Mouse (Mus musculus) layer of hippocampus, postnatal 14 days (tissue): ENCODE measurements around the gene Gm27029. TPM values are rescaled to one million over a fixed set of nuclear protein-coding genes. Genes with fewer than 3 reads are reported as not detected.
"Not testable (repeated sequence)": the region's sequence is repeated elsewhere in the genome, so short reads cannot be mapped to it uniquely, and the experiment has no call there.

Source experiments
- DNase-seq, 2 experiments: peaks; one replicate each; pipeline ENCODE4 v3.0.0; 2021 to 2022; ENCODE audit warnings: low spot score in 2 of 2, mixed read lengths in 1 of 2
- total RNA-seq, 2 experiments: library from RNA; stranded (reverse); gene quantifications; 2 replicates each; pipeline ENCODE4 v1.2.3; 2021

Gm27029 gene
- total RNA-seq, 2 experiments from 2014 or later, result 4.8 to 5.7 TPM

DNA sequence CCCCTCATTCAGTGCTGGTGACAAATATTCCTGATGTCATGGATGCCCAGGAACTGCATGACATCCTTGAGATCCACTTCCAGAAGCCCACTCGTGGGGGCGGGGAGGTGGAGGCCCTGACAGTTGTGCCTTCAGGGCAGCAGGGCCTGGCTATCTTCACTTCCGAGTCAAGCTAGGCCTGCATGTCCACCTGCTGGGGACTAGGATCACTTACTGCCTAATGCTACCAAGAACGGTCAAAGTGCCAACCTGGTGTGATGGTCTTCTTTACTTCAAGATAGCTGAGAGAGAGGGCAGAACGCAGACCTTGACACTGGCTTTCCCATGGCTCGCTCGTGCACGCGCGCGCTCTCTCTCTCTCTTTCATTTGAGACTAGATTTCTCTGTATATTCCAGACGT lies 33.6 kb upstream of the Gm27029 start:
- no peak for DNase-seq

DNA sequence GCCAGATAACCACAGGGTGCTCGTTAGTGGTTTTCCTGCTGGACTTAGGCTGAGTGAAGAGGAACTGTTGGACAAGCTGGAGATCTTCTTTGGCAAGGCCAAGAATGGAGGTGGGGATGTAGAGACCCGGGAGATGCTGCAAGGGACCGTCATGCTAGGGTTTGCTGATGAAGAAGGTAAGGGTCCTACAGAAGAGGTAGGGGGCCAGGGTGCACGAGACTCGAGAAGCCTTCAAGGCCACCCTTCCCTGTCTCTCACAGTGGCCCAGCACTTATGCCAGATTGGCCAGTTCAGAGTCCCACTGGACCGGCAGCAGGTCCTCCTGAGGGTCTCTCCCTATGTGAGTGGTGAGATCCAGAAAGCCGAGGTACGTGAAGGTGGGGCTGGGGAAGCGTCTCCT lies 33.0 kb upstream of the Gm27029 start:
- DNase-seq, result no peak

DNA sequence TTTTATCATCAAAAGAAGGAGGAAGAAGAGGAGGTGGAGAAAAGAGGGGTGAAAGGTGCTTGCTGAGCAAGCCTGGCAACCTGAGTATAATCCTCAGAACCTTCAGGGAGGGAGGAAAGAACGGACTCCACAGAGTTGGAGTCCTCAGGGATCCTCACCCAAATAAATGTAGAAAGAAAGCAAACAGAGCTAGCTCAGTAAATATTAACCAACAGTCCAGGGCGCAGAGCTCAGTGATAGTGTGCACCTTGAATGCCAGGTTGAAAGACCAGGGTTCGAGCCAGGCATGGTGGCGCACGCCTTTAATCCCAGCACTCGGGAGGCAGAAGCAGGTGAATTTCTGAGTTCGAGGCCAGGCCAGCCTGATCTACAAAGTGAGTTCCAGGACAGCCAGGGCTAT lies 31.0 kb upstream of the Gm27029 start:
- DNase-seq, result no peak

DNA sequence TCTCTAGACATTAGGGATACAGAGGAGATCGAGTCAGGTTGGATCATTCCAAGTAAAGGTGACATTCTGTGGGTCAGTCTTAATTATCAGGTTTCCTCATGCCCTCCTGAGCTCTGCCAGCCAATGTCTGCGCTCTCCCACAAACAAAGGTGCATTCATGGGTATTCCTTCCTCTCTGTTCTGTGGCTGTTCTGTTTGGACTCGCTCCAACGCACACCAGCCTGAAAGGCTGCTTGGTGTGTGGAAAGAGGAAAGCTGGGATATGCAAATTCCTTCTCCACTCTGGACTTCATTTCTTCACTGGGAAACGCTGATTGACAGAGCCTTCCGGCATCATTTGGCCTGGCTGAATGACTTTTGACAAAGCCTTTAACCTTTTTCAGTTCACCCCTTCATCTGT lies 30.1 kb upstream of the Gm27029 start:
- DNase-seq, result no peak

DNA sequence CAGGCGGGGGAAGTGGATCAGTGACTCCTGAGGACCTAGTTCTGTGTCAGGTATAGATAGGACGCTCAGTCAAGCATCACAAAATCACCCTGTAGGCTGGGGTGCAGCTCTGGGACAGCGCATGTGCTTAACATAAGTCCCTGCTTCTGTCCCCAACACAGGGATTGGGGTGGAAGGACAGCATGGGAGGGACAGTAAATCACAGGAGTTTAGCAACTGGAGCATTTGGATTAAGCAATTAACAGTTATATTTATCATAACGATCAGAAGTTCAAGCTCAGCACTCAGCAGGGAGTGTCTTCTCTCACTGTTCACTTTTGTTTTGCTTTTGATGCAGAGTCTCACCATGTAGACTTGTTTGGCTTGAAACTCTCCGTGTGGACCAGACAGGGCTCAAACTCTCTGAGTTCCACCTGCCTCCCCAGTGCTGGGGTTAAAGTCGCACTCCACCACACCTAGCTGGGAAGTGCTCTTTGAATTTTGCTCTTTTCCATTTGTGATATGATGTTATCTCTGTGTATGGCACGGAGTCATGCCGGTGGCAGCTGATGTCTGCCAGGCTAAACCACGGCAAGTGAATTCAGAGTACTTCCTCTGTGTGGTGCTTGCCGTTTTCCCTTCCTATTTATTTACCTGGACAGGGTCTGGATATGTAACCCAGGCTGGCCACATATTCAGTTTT lies 27.6 kb upstream of the Gm27029 start:
- no peak for DNase-seq

DNA sequence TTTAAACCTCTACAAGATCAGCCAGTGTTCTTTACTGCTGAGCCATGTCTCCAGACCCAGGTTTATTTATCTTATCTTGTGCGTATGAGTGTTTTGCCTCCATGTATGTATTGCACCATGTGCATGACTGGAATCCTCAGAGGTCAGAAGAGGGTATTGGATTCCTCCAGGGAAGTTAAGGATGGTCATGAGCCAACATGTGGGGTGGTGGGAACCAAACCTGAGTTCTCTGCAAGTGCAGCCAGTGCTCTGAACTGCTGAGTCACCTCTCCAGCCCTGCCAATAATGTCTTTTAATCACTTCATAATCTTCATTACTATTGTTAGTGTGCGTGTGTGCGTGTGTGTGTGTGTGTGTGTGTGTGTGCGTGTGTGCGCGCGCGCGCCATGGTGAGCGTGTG lies 26.9 kb upstream of the Gm27029 start:
- DNase-seq, result no peak

DNA sequence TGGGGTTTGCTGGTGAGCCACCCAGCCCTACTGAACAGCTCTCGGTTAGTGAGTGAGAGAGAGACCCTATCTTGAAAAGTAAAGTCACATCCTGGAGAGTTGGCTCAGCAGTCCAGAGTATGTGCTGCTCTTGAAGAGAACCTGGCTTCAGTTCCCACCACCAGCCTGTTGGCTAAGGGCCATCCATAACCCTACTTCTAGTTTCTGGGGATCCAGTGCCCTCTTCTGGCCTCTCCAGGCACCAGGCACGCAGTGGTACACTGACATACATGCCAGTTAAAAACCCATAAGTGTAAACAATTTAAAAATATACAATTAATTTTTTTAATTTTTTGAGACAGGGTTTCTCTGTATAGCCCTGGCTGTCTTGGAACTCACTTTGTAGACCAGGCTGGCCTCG lies 25.8 kb upstream of the Gm27029 start:
- DNase-seq, result no peak

DNA sequence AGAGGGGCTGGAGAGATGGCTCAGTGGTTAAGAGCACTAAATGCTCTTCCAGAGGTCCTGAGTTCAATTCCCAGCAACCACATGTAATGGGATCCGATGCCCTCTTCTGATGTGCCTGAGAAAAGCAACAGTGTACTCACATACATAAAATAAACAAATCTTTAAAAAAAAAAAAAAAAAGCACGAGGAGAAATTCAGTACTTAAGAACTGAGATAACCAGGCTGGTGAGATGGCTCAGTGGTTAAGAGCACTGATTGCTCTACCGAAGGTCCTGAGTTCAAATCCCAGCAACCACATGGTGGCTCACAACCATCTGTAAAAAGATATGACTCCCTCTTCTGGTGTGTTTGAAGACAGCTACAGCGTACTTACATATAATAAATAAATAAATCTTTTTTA lies 25.0 kb upstream of the Gm27029 start:
- not testable (repeated sequence) for DNase-seq

DNA sequence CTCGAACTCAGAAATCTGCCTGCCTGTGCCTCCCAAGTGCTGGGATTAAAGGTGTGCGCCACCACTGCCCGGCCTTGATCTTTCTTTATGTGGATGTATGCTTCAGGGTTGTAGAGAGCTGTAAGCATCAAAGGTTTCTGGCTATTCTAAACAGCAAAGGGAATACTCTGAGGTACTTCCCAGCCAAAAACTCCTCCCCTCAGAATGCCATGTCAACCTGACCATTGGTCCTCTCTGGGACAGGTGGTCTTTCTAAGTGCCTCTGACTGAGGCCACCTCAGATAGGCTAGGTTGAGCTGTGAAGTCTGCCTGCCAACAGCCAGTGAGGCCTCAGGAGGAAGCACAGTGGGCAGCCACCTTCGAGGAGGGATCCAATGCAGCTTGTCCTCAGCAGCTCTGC lies 24.3 kb upstream of the Gm27029 start:
- DNase-seq, result no peak

DNA sequence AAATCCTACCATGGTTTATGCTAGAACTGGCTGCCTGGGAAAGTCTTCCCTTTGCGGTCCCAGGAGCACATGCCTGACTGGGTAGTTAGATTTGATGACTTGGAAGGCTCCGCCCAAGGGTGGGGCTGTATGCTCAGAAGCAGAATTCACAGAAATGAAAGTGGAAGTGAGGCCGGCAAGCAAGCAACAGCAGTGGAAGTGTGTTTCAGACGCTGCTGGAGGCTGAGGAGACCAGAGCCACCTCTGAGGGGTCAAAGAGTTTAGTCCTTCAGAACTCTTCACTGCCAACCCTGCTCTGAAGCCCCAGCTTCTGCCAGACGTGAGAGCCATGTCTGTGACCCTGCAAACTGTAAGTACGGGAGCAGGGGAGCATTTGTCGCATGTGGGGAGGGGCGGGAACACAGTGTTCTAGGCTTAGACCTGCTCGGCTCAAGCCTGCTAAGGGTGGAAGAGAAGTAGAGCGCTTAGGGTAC lies 23.7 kb upstream of the Gm27029 start, which contains the start of gene Ifi35:
Gene Ifi35 (plus strand): TSS at position 134 of the 473 bp plus-strand sequence.
- no peak for DNase-seq

DNA sequence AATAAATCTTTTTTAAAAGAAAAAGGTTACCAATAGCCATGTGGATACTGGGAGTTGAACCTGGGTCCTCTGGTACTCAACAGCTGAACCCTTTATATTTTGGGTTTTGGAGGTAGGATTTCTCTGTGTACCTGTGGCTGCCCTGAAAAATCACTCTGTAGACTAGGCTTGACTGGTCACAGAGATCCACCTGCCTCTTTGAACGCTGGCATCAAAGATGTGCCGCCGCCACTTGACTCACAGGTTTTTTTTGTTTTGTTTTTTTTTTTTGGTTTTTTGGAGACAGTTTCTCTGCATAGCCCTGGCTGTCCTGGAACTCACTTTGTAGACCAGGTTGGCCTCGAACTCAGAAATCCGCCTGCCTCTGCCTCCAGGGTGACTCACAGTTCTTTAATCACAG lies 23.2 kb upstream of the Gm27029 start:
- DNase-seq, result no peak

DNA sequence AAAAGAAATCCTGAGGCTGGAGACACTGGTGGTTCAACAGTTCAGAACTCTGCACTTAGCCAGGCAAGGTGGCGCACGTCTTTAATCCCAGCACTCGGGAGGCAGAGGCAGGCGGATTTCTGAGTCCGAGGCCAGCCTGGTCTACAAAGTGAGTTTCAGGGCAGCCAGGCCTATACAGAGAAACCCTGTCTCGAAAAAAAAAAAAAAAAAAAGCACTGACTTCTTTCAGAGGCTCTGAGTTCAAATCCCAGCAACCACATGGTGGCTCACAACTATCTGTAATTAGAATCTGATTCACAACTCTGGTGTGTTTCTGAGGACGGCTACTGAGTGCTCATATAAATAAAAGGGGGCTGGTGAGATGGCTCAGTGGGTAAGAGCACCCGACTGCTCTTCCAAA lies 22.3 kb upstream of the Gm27029 start:
- DNase-seq, result not testable (repeated sequence)

DNA sequence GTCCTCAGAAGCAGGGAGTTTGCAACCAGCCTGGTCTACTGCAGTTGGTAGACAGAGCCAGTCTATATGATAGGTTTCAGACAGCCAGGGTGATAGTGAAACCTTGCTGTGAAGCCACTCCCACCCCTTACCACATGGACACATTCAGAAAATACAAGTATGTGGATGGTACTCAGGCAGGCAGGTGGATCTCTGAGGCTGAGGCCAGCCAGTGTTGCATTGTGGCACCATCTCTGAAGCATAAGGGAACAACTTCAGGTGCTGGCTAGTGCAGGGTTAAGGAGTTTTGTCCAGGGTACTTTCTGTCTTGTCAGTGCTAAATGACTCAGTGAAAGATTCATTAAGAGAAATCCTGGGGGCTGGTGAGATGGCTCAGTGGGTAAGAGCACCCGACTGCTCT lies 21.7 kb upstream of the Gm27029 start:
- no peak for DNase-seq

DNA sequence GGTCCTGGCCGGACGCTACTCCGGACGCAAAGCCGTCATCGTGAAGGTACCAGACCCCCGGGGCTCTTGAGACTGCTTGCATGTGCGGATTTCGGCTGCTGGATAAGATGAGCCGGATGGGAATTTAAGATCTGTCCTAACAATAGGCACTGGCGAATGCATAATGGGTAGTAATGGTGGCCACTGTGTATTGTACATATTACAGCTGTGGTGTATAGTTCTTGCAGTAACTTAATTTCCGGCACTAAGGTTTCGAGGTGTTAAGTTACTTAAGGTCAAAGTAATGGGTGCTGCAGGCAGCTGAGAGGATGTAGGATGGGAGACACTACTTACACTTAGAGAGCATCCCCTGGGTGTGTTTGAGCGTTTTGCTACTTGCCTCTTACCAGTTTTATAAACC lies 18.2 kb upstream of the Gm27029 start:
- DNase-seq, result no peak

DNA sequence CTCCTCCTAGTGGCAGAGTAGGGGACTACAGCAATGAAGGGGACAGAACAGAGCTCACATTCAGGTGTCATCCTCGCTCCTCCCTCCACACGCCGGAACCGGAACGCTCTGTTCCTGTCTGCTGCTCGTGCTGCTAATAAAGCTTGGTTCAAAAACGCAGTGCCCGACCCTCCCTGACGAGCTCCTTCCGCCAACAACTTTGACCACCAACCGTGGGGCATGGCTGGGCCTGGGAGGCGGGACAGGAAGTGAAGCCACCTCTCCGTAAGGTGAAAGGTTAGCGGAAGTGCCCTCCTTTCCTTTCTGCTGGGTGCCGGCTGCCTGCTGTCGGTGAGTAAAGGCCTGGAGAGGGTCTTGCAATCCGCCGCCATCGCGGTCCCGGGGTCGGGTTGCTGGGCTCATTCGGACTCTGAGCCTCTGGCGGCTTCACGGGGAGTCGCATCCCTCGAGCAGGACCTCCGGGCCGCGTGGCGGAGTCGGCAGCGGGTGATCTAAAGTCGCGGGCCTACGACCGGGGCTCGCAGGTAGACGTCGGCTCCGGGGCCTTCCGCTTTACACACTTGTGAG lies 17.6 kb upstream of the Gm27029 start, which contains the start of gene Rpl27:
Gene Rpl27 (plus strand): TSS at position 172 of the 567 bp plus-strand sequence.
- DNase-seq, result peak; percentile 93 to 99

DNA sequence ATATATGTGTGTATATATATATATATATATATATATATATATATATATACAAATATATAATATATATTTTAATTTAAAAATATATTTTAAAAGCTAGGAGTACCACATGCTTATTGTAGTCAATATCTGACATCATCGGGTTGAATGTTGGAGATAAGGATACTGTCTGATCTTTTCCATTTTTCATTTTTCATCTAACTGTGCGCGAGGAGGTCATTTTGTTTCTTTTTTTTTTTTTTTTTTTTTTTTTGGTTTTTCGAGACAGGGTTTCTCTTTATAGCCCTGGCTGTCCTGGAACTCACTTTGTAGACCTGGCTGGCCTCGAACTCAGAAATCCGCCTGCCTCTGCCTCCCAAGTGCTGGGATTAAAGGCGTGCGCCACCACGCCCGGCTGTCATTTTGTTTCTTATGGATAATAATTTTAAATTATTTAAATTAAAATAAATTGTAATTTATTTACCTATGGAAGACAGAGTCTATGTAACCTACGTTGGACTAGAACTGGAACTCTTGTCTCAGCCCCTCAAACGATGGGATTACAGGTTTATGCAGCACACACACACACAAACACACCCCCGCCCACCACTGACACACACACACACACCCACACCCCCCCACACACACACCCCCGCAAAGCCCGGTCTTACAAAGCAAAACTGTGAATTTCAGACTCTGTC lies 17.0 kb upstream of the Gm27029 start:
- DNase-seq, result not testable (repeated sequence)

DNA sequence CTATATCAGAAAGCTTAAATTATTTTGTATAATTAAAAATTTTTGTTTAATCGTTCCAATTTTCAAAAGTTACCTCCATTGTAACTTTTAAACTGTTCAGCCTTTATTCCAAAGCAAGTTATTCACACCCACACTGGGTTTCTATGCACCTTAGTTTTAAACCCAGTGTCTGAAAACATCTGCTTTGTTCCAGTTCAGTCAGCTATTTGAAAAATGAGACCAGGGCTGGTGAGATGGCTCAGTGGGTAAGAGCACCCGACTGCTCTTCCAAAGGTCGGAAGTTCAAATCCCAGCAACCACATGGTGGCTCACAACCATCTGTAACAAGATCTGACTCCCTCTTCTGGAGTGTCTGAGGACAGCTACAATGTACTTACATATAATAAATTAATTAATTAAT lies 13.4 kb upstream of the Gm27029 start:
- DNase-seq, result not testable (repeated sequence)

DNA sequence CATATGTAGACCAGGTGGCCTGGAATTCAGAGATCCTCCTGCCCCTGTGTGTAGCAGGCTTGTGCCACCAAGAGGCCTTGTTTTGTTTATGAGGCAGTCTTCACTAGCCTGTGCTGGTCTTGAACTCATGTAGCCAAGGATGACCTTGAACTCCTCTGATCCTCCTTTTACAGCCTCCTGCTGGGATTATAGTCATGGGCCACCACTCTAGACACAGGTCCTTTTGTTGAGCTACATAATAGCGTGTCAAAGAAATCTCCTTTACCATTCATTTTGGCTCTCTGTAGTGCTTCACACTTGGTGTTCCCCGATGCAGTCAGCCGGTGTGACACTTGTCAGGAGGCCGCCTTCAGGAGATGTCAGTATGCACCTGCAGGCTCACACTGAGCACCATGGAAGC lies 12.3 kb upstream of the Gm27029 start:
- no peak for DNase-seq

DNA sequence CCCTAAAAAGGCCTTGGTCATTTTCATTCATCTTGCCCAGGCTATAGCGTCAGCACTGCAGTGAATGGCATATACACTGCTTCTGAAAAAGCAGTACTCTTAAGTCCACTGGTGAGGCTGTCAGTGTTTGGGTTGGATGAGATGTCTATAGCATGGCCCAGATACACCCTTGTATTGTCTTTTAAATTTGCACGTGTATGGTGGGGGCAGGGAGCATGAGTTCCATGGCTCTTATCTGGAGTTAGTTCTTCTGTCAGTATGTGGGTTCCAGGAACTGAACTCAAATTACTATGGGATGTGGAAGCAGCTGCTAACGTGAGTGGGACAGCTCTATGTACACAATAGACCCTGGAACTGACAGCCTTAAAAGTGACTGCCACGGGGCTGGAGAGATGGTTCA lies 11.2 kb upstream of the Gm27029 start:
- no peak for DNase-seq

DNA sequence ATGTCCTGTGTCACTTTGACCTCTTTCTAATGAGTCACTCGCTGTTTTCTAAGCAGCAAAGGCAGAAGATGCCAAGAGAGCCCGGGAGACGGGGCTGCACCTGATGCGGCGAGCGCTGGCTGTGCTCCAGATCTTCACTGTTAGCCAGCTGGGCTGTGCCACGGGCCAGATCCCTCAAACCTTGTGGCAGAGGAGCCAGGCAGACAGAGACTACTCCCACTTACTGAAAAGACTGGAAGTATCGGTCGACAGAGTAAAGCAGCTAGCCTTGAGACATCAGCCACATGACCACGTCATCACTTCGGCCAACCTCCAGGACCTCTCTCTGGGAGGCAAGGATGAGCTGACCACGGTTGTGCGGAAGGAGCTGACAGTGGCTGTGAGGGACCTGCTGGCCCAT lies 8.8 kb upstream of the Gm27029 start:
- no peak for DNase-seq

DNA sequence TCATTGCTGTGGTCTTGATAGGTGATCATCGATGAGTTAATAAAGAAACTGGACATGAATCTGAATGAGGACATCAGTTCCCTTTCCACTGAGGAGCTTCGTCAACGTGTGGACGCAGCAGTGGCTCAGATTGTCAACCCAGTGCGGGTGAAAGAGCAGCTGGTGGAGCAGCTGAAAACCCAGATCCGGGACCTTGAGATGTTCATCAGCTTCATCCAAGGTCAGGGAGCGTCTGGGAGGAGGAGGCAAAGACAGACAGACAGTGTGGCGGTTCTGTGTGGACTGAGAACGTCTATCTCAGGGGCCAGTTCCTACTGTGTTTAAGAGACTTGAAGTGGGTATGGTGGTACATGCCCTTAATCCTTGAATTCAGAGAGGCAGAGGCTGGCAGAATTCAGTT lies 6.7 kb upstream of the Gm27029 start:
- no peak for DNase-seq

DNA sequence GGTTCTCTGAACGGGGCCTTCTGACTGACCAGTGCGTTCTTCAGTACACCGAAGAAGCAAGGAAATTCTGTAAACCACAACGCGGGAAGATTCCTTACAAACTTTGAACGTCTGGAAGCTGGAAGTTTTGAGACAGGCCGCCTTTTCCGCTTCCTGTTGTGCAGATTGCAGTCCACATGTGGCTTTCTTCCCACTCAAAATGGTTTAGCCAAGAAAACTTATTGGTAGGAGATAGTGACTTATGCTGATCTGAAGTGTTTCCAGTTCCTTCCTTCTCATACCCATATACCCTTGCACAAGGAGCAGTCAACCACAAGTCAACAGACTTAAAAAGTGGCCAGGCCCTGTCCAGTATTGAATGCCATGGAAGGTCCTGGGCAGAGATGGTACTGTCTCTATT lies 1.6 kb upstream of the Gm27029 start:
- no peak for DNase-seq
